Mouse (Mus musculus) ES-Bruce4 (cell line): ENCODE measurements around the gene Ccdc158. TPM values are rescaled to one million over a fixed set of nuclear protein-coding genes. Genes with fewer than 3 reads are reported as not detected.
A peak's percentile ranks its signal among the peaks of the same experiment; 100 is the strongest.

Experiments used
- H3K27ac ChIP-seq: 2 replicates; pipeline ENCODE4 v1.5.1; 2012; ENCODE audit warnings: low read length, inconsistent platforms; ENCODE audit not compliant: insufficient read depth
- H3K27me3 ChIP-seq: 2 replicates; pipeline ENCODE4 v1.6.1; 2012; ENCODE audit warnings: mild to moderate bottlenecking, low read length, inconsistent platforms; ENCODE audit not compliant: control insufficient read depth, poor library complexity, insufficient read depth, severe bottlenecking
- H3K36me3 ChIP-seq: 2 replicates; pipeline ENCODE4 v1.6.1; 2012; ENCODE audit warnings: inconsistent platforms, mild to moderate bottlenecking, low read length, moderate library complexity; ENCODE audit not compliant: control insufficient read depth, poor library complexity, insufficient read depth, severe bottlenecking
- H3K4me1 ChIP-seq: one replicate; pipeline ENCODE4 v1.8.1; 2011; ENCODE audit warnings: low read length; ENCODE audit not compliant: control insufficient read depth, insufficient read depth
- H3K4me3 ChIP-seq: 2 replicates; pipeline ENCODE4 v1.5.1; 2011; ENCODE audit warnings: low read depth, mild to moderate bottlenecking, low read length
- H3K9ac ChIP-seq: 2 replicates; pipeline ENCODE4 v1.6.1; 2012; ENCODE audit warnings: low read depth, mild to moderate bottlenecking, inconsistent platforms; ENCODE audit not compliant: poor library complexity, severe bottlenecking
- H3K9me3 ChIP-seq: replicated peaks from 2 replicates; pipeline ENCODE4 v1.6.1; 2012; ENCODE audit warnings: mild to moderate bottlenecking, low read length, inconsistent platforms; ENCODE audit not compliant: control insufficient read depth, poor library complexity, insufficient read depth, severe bottlenecking
- CTCF ChIP-seq: IDR thresholded peaks from one replicate; pipeline ENCODE4 v1.8.1; 2011; ENCODE audit warnings: low read depth, low read length
- EP300 ChIP-seq: IDR thresholded peaks from 2 replicates; pipeline ENCODE4 v1.6.1; 2011; ENCODE audit warnings: low read depth, low read length; ENCODE audit not compliant: insufficient read depth
- POLR2A ChIP-seq: IDR thresholded peaks from one replicate; pipeline ENCODE4 v1.8.1; 2011; ENCODE audit warnings: low read length; ENCODE audit not compliant: insufficient read depth
- polyA plus RNA-seq: library from polyadenylated mRNA; stranded (reverse); fragments of >200 nt; gene quantifications from 2 replicates; pipeline ENCODE4 v1.2.4, GENCODE M21; 2011; ENCODE audit warnings: low read depth; ENCODE audit not compliant: missing spikeins, insufficient read depth, insufficient read length

Ccdc158 gene
- polyA plus RNA-seq, 1 experiment = 5.4 TPM

DNA sequence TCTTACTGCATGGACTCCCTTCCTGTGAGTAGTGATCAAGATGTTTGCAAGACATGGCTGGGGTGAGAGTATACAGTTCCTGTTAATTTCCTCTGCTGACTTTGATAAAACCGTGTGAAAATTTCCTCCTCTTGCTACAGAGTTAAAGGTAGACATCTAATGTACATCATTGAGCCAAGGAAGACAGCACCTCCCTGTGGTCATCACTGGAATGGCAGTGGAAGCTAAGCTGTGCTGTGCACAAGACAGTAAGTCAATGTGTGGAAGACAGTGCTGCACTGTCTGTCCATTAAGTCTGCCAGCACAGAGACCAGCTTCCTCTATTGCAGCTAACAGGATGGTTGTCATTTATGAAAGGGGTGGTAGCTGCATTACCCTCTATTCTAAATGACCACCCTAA is 18.8 kb downstream of the Ccdc158 start:
- Histone ChIP-seq H3K27me3 (no peaks in the 10 kb centered on the region), H3K9ac (no peak overlapping the region), H3K36me3 (no peaks in the 10 kb centered on the region), H3K4me1 (no peaks in the 10 kb centered on the region), H3K27ac (no peak overlapping the region), H3K4me3 (no peak overlapping the region), H3K9me3 (no peaks in the 10 kb centered on the region)
- TF ChIP-seq CTCF (peak; percentile 67), EP300 (no peak)

DNA sequence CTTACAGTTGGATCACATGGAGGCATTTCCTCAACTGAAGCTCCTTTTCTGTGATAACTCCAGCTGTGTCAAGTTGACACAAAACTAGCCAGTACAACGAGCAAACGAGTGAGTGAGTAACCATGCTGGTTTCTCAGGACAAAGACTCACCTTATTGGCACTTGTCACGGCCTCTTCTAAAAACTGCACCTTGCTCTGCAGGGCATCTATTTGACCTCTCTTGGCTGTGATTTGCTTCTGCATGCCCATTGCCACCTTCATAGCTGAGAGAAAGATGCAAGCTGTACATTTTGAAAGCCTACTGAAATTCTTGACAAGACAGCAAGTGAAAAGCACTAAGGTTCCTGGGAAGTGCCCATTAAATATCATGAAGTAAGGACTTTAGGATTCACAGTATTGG is 34.2 kb downstream of the Ccdc158 start:
- Histone ChIP-seq H3K27ac (no peak overlapping the region), H3K27me3 (no peaks in the 10 kb centered on the region), H3K4me1 (no peaks in the 10 kb centered on the region), H3K4me3 (no peak overlapping the region), H3K9me3 (no peaks in the 10 kb centered on the region), H3K36me3 (no peaks in the 10 kb centered on the region), H3K9ac (no peak overlapping the region)
- no peak for TF ChIP-seq POLR2A
- TF ChIP-seq EP300 = no peak
- TF ChIP-seq CTCF = no peak

DNA sequence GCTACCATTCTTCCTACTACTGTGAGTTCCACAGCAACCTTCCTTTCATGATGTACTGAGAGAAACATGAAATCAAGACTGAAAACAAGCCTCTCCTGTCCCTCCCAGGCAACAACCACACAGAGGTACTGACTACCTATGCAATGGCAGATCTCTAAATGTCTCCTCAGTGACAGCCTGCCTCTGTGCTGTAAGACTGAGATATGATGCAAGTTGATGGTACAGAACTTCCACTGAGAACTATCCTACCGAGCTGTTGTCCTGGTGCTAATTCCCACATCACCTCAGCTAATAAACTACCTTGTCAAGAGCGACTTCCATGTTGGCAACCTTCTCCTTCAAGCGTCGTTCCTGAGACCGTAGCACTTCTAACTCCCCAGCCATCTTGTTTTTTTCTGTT is 39.2 kb downstream of the Ccdc158 start:
- no peak overlapping the region for H3K9ac ChIP-seq
- no peaks in the 10 kb centered on the region for H3K27me3 ChIP-seq
- no peaks in the 10 kb centered on the region for H3K9me3 ChIP-seq
- TF ChIP-seq POLR2A (no peak), CTCF (no peak), EP300 (no peak)
- no peak overlapping the region for H3K4me3 ChIP-seq
- no peaks in the 10 kb centered on the region for H3K36me3 ChIP-seq
- no peak overlapping the region for H3K27ac ChIP-seq
- no peaks in the 10 kb centered on the region for H3K4me1 ChIP-seq

DNA sequence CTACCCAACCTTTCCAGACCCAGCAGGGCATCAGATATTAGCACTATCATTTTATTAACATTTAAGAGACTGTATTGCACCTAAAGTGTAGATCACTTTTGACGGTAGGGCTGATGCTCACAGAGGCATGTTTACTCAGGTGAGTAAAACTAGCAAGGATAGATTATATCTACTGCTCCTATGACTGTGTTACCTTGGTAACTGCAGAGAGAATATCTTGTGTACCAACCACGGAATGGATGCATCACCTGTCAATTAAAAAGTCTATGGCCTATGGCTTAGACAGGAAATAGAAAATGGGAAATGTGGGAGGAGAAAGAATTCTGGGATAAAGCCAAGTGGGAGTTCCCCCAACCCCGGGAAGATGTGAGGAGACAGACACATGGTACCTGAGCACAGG is 40.2 kb downstream of the Ccdc158 start:
- H3K27ac ChIP-seq = no peak overlapping the region
- H3K27me3 ChIP-seq = no peaks in the 10 kb centered on the region
- H3K36me3 ChIP-seq = no peaks in the 10 kb centered on the region
- TF ChIP-seq EP300 (no peak), POLR2A (no peak), CTCF (no peak)
- H3K4me3 ChIP-seq = no peak overlapping the region
- no peaks in the 10 kb centered on the region for H3K4me1 ChIP-seq
- no peak overlapping the region for H3K9ac ChIP-seq
- no peaks in the 10 kb centered on the region for H3K9me3 ChIP-seq

DNA sequence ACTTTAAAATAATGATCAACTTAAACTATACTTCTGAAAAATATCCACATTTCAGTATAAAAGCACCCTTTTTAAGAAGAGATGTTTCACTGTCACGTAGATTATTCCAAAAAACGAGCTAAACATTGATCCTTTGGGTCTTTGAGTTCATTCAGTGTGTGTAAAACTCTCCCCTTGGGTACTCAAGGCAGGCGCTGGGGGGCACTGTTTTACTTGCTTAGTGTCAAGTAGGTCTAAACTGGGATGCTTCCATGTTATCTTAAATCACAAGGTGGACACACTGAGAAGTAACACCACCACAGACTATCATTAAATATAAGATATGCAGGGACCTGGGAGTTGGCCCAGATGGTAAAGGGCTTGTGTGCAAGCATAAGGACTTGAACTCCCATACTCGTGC is 41.5 kb downstream of the Ccdc158 start:
- Histone ChIP-seq H3K36me3 (no peaks in the 10 kb centered on the region), H3K27me3 (no peaks in the 10 kb centered on the region), H3K27ac (no peak overlapping the region), H3K4me1 (no peaks in the 10 kb centered on the region), H3K4me3 (no peak overlapping the region), H3K9ac (no peak overlapping the region), H3K9me3 (no peaks in the 10 kb centered on the region)
- TF ChIP-seq CTCF = no peak
- no peak for TF ChIP-seq POLR2A
- TF ChIP-seq EP300 = no peak

DNA sequence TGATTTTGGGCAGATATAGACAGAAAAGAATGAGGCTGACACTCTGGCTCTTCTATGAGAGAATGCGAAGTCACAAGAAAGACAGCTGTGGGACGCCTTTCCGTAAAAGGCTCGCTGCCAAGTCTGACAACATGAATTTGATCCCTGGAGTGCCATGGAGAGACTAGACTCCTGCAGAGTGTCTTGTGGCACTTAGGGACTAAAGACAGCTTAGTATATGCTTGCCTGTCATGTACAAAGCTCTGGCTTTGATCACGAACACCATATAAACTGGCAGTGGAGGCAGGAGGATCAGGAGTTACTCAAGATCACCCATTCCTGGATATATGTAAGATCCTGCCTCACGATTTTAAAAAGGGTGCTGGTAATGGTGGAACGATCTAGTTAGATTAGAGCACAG is 47.2 kb downstream of the Ccdc158 start:
- no peak overlapping the region for H3K9ac ChIP-seq
- H3K36me3 ChIP-seq = no peaks in the 10 kb centered on the region
- H3K4me1 ChIP-seq = no peaks in the 10 kb centered on the region
- no peak overlapping the region for H3K27ac ChIP-seq
- H3K4me3 ChIP-seq = no peak overlapping the region
- no peaks in the 10 kb centered on the region for H3K27me3 ChIP-seq
- no peaks in the 10 kb centered on the region for H3K9me3 ChIP-seq
- TF ChIP-seq EP300 (no peak), CTCF (no peak), POLR2A (no peak)

DNA sequence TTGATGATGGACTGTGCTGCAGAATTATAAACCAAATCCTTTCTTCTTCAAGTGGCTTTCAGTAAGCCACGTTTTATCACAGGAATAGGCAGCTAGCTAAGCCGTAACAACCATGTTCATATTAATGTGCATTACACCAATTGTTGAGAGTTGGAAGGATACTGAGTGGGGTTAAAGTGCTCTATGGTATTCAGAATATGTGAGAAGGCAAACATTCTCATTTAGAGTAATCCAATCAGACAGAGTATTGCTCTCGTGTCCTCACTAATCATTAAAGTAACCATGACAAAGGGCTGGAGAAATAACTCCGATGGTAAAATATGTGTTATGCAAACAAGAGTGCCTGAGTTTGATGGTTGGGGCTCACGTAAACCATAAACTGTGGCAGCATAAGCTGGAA is 53.2 kb downstream of the Ccdc158 start:
- Histone ChIP-seq H3K36me3 (no peaks in the 10 kb centered on the region), H3K27me3 (no peaks in the 10 kb centered on the region), H3K4me1 (no peaks in the 10 kb centered on the region), H3K27ac (no peak overlapping the region), H3K9me3 (peaks cover 5% of the 10 kb centered on the region; the same call in 1 of the 2 replicates), H3K9ac (no peak overlapping the region), H3K4me3 (no peak overlapping the region)
- TF ChIP-seq CTCF (no peak), POLR2A (no peak), EP300 (no peak)
